Mouse (Mus musculus): ENCODE results near the gene Edc4. TPM values are rescaled to one million over a fixed set of nuclear protein-coding genes. Genes with fewer than 3 reads are reported as not detected.

Edc4 gene
- total RNA-seq, 2 experiments from 2014 or later, result 19.7 TPM

GRCm38 (mm10) chr8:105854715-105855216 lies 25.9 kb upstream of the Edc4 start, which contains the start of gene Thap11:
Gene Thap11, plus strand, starts transcription at chr8:105855132.
- Histone ChIP-seq H3K27ac (peak within 1 kb of the TSS; percentile 98), H3K4me3 (peak within 1 kb of the TSS; percentile 83)
- DNase-seq, result peak; percentile 96
- intact Hi-C loops (cut with DNase I), result loop anchor here (5.0 kb wide), 2 partner anchors 48 to 78 kb away; partner anchors contain the start of genes Ctrl and Pskh1
- TF ChIP-seq CTCF (IDR thresholded peaks at IDR 0.05), result peak; percentile 97

- intact Hi-C loops (cut with DNase I), result no loop called here
- peak overlapping the region; percentile 83 for H3K4me3 ChIP-seq
- peak overlapping the region; percentile 98 for H3K27ac ChIP-seq
- DNase-seq, result peak; percentile 69
- TF ChIP-seq CTCF (IDR thresholded peaks at IDR 0.05), result no peak
Observed at GRCm38 (mm10) chr8:105855248-105856167, 25.2 kb upstream of the Edc4 start.

- no peak for DNase-seq
- intact Hi-C loops (cut with DNase I), result no loop called here
- H3K27ac ChIP-seq, result peak overlapping the region; percentile 98
- H3K4me3 ChIP-seq, result peak overlapping the region; percentile 83
- TF ChIP-seq CTCF (IDR thresholded peaks at IDR 0.05), result no peak
Observed at GRCm38 (mm10) chr8:105856168-105856835, 24.4 kb upstream of the Edc4 start.

GRCm38 (mm10) chr8:105858495-105858894 lies 22.2 kb upstream of the Edc4 start:
- no peak for TF ChIP-seq CTCF (IDR thresholded peaks at IDR 0.05)
- H3K4me3 ChIP-seq, result no peak overlapping the region
- no peak for DNase-seq
- 0 out of 2 replicates have a peak overlapping the region, but pooled peaks have one; percentile 20 for H3K27ac ChIP-seq
- intact Hi-C loops (cut with DNase I), result no loop called here

GRCm38 (mm10) chr8:105859314-105859713 lies 21.4 kb upstream of the Edc4 start:
- peak overlapping the region; percentile 94 for H3K27ac ChIP-seq
- no peak for TF ChIP-seq CTCF (IDR thresholded peaks at IDR 0.05)
- no peak for DNase-seq
- intact Hi-C loops (cut with DNase I), result no loop called here
- H3K4me3 ChIP-seq, result peak overlapping the region; percentile 95

GRCm38 (mm10) chr8:105860143-105860981 lies 20.3 kb upstream of the Edc4 start, which contains the start of gene Nutf2:
Gene Nutf2, plus strand, starts transcription at chr8:105860580.
- TF ChIP-seq CTCF (IDR thresholded peaks at IDR 0.05), result no peak
- DNase-seq, result peak; percentile 97
- H3K27ac ChIP-seq, result peak within 1 kb of the TSS; percentile 94
- peak within 1 kb of the TSS; percentile 95 for H3K4me3 ChIP-seq
- intact Hi-C loops (cut with DNase I), result no loop called here

GRCm38 (mm10) chr8:105861951-105862350 lies 18.7 kb upstream of the Edc4 start:
- intact Hi-C loops (cut with DNase I), result no loop called here
- TF ChIP-seq CTCF (IDR thresholded peaks at IDR 0.05), result peak; percentile 26; the same call in 1 of the 2 replicates
- H3K4me3 ChIP-seq, result peak overlapping the region; percentile 95
- peak; percentile 15 for DNase-seq
- H3K27ac ChIP-seq, result peak overlapping the region; percentile 94

GRCm38 (mm10) chr8:105866364-105867029 lies 14.2 kb upstream of the Edc4 start:
- intact Hi-C loops (cut with DNase I), result no loop called here
- no peak overlapping the region for H3K4me3 ChIP-seq
- H3K27ac ChIP-seq, result peak overlapping the region; percentile 0; the same call in 1 of the 2 replicates
- DNase-seq, result no peak
- TF ChIP-seq CTCF (IDR thresholded peaks at IDR 0.05), result peak; percentile 27; the same call in 1 of the 2 replicates

GRCm38 (mm10) chr8:105874301-105874700 lies 6.4 kb upstream of the Edc4 start:
- Histone ChIP-seq H3K27ac (peak overlapping the region; percentile 92), H3K4me3 (peak overlapping the region; percentile 65)
- intact Hi-C loops (cut with DNase I), result no loop called here
- peak; percentile 70 for DNase-seq
- no peak for TF ChIP-seq CTCF (IDR thresholded peaks at IDR 0.05)

- Histone ChIP-seq H3K27ac (peak overlapping the region; percentile 73), H3K4me3 (no peak overlapping the region)
- TF ChIP-seq CTCF (IDR thresholded peaks at IDR 0.05), result no peak
- DNase-seq, result no peak
- intact Hi-C loops (cut with DNase I), result loop anchor here (5.0 kb wide), 1 partner anchor 42 kb away; the partner anchor contains the start of gene Ctrl
Observed at GRCm38 (mm10) chr8:105889756-105890465, 9.2 kb downstream of the Edc4 start.
